Mouse (Mus musculus): ENCODE measurements around the gene Itprid2. TPM values are rescaled to one million over a fixed set of nuclear protein-coding genes. Genes with fewer than 3 reads are reported as not detected.
"Not testable (repeated sequence)": the region's sequence is repeated elsewhere in the genome, so short reads cannot be mapped to it uniquely, and the experiment has no call there.

Gene Itprid2
- polyA plus RNA-seq (2015; fragmentation: Nextera tagmentation; extraction: Ambion mirVana), result 19.7 and 20.7 TPM in 2 replicates

GRCm38 (mm10) chr2:79634528-79635400, at the start of gene Itprid2:
TSS of gene Itprid2 (plus strand) at chr2:79635352.
- no peaks in the 10 kb centered on the region for H3K36me3 ChIP-seq (ENCODE audit: control insufficient read depth, insufficient read depth, low read length)
- WGBS, result 3% methylated on average over 45 of the region's 46 CpGs
- peak; percentile 100 for ATAC-seq (ENCODE audit: insufficient read depth, low FRiP score)
- no peaks in the 10 kb centered on the region for H3K27me3 ChIP-seq (ENCODE audit: control insufficient read depth, insufficient read depth, low read length)
- peak within 1 kb of the TSS; percentile 97 for H3K4me3 ChIP-seq (replicated peaks; ENCODE audit: low read length)
- H3K27ac ChIP-seq (ENCODE audit: low read length), result peak within 1 kb of the TSS; percentile 91
- peaks cover 11% of the 10 kb centered on the region for H3K4me1 ChIP-seq (ENCODE audit: control insufficient read depth, insufficient read depth, low read length)
- H3K9ac ChIP-seq (ENCODE audit: low read length), result peak within 1 kb of the TSS; percentile 95
- H3K9me3 ChIP-seq (replicated peaks; ENCODE audit: control insufficient read depth, low read length), result no peaks in the 10 kb centered on the region
- peak within 1 kb of the TSS; percentile 64 for H3K4me2 ChIP-seq (ENCODE audit: low read depth, low read length)

GRCm38 (mm10) chr2:79596177-79596576, 39.0 kb upstream of the Itprid2 start:
- H3K36me3 ChIP-seq (ENCODE audit: control insufficient read depth, insufficient read depth, low read length), result no peaks in the 10 kb centered on the region
- H3K9ac ChIP-seq (ENCODE audit: low read length), result no peak overlapping the region
- peak; percentile 64; the same call in 1 of the 2 replicates for ATAC-seq (ENCODE audit: insufficient read depth, low FRiP score)
- H3K27me3 ChIP-seq (ENCODE audit: control insufficient read depth, insufficient read depth, low read length), result no peaks in the 10 kb centered on the region
- H3K4me2 ChIP-seq (ENCODE audit: low read depth, low read length), result no peak overlapping the region
- 49% methylated on average over 2 of the region's 2 CpGs for WGBS
- H3K4me1 ChIP-seq (ENCODE audit: control insufficient read depth, insufficient read depth, low read length), result peaks cover 6% of the 10 kb centered on the region; the same call in 1 of the 2 replicates
- H3K4me3 ChIP-seq (replicated peaks; ENCODE audit: low read length), result no peak overlapping the region
- no peaks in the 10 kb centered on the region for H3K9me3 ChIP-seq (replicated peaks; ENCODE audit: control insufficient read depth, low read length)
- H3K27ac ChIP-seq (ENCODE audit: low read length), result no peak overlapping the region

GRCm38 (mm10) chr2:79597090-79597489, 38.1 kb upstream of the Itprid2 start:
- Histone ChIP-seq H3K27ac (ENCODE audit: low read length) (peak overlapping the region; percentile 31; the same call in 1 of the 2 replicates), H3K4me2 (ENCODE audit: low read depth, low read length) (no peak overlapping the region), H3K27me3 (ENCODE audit: control insufficient read depth, insufficient read depth, low read length) (no peaks in the 10 kb centered on the region), H3K9ac (ENCODE audit: low read length) (no peak overlapping the region), H3K4me1 (ENCODE audit: control insufficient read depth, insufficient read depth, low read length) (peaks cover 10% of the 10 kb centered on the region; the same call in 1 of the 2 replicates), H3K4me3 (replicated peaks; ENCODE audit: low read length) (no peak overlapping the region), H3K9me3 (replicated peaks; ENCODE audit: control insufficient read depth, low read length) (no peaks in the 10 kb centered on the region), H3K36me3 (ENCODE audit: control insufficient read depth, insufficient read depth, low read length) (no peaks in the 10 kb centered on the region)
- ATAC-seq (ENCODE audit: insufficient read depth, low FRiP score), result no peak

- WGBS, result 46% methylated on average over 2 of the region's 2 CpGs
These were observed 34.0 kb upstream of the Itprid2 start for GRCm38 (mm10) chr2:79601109-79601508.

GRCm38 (mm10) chr2:79601691-79602116, 33.4 kb upstream of the Itprid2 start:
- no peaks in the 10 kb centered on the region for H3K36me3 ChIP-seq (ENCODE audit: control insufficient read depth, insufficient read depth, low read length)
- 33% methylated on average over 4 of the region's 4 CpGs for WGBS
- H3K4me3 ChIP-seq (replicated peaks; ENCODE audit: low read length), result no peak overlapping the region
- H3K9ac ChIP-seq (ENCODE audit: low read length), result no peak overlapping the region
- no peaks in the 10 kb centered on the region for H3K27me3 ChIP-seq (ENCODE audit: control insufficient read depth, insufficient read depth, low read length)
- H3K4me2 ChIP-seq (ENCODE audit: low read depth, low read length), result no peak overlapping the region
- ATAC-seq (ENCODE audit: insufficient read depth, low FRiP score), result no peak
- peaks cover 14% of the 10 kb centered on the region; the same call in 1 of the 2 replicates for H3K4me1 ChIP-seq (ENCODE audit: control insufficient read depth, insufficient read depth, low read length)
- H3K27ac ChIP-seq (ENCODE audit: low read length), result peak overlapping the region; percentile 8
- no peaks in the 10 kb centered on the region for H3K9me3 ChIP-seq (replicated peaks; ENCODE audit: control insufficient read depth, low read length)

More at GRCm38 (mm10) chr2:79601109-79601508, 34.0 kb upstream of the Itprid2 start:
- H3K27me3 ChIP-seq (ENCODE audit: control insufficient read depth, insufficient read depth, low read length); H3K4me3 ChIP-seq (replicated peaks; ENCODE audit: low read length); H3K36me3 ChIP-seq (ENCODE audit: control insufficient read depth, insufficient read depth, low read length); ATAC-seq (ENCODE audit: insufficient read depth, low FRiP score); H3K4me2 ChIP-seq (ENCODE audit: low read depth, low read length); H3K9me3 ChIP-seq (replicated peaks; ENCODE audit: control insufficient read depth, low read length); H3K9ac ChIP-seq (ENCODE audit: low read length): not testable (repeated sequence)
- Histone ChIP-seq H3K27ac (ENCODE audit: low read length) (0 out of 2 replicates have a peak overlapping the region, but pooled peaks have one; percentile 8), H3K4me1 (ENCODE audit: control insufficient read depth, insufficient read depth, low read length) (peaks cover 15% of the 10 kb centered on the region; the same call in 1 of the 2 replicates)

GRCm38 (mm10) chr2:79602306-79602705, 32.8 kb upstream of the Itprid2 start:
- H3K27ac ChIP-seq (ENCODE audit: low read length), result peak overlapping the region; percentile 8; the same call in 1 of the 2 replicates
- no peak overlapping the region for H3K4me3 ChIP-seq (replicated peaks; ENCODE audit: low read length)
- 83% methylated on average over 6 of the region's 6 CpGs for WGBS
- no peaks in the 10 kb centered on the region for H3K27me3 ChIP-seq (ENCODE audit: control insufficient read depth, insufficient read depth, low read length)
- H3K4me2 ChIP-seq (ENCODE audit: low read depth, low read length), result no peak overlapping the region
- no peak for ATAC-seq (ENCODE audit: insufficient read depth, low FRiP score)
- H3K4me1 ChIP-seq (ENCODE audit: control insufficient read depth, insufficient read depth, low read length), result peaks cover 9% of the 10 kb centered on the region; the same call in 1 of the 2 replicates
- no peaks in the 10 kb centered on the region for H3K9me3 ChIP-seq (replicated peaks; ENCODE audit: control insufficient read depth, low read length)
- H3K9ac ChIP-seq (ENCODE audit: low read length), result no peak overlapping the region
- no peaks in the 10 kb centered on the region for H3K36me3 ChIP-seq (ENCODE audit: control insufficient read depth, insufficient read depth, low read length)

- no peaks in the 10 kb centered on the region for H3K27me3 ChIP-seq (ENCODE audit: control insufficient read depth, insufficient read depth, low read length)
- no peak overlapping the region for H3K4me3 ChIP-seq (replicated peaks; ENCODE audit: low read length)
- no peaks in the 10 kb centered on the region for H3K36me3 ChIP-seq (ENCODE audit: control insufficient read depth, insufficient read depth, low read length)
- WGBS, result 80% methylated on average over 4 of the region's 4 CpGs
- H3K9me3 ChIP-seq (replicated peaks; ENCODE audit: control insufficient read depth, low read length), result no peaks in the 10 kb centered on the region
- H3K4me1 ChIP-seq (ENCODE audit: control insufficient read depth, insufficient read depth, low read length), result peaks cover 9% of the 10 kb centered on the region; the same call in 1 of the 2 replicates
- H3K27ac ChIP-seq (ENCODE audit: low read length), result no peak overlapping the region
- no peak overlapping the region for H3K9ac ChIP-seq (ENCODE audit: low read length)
- no peak for ATAC-seq (ENCODE audit: insufficient read depth, low FRiP score)
- no peak overlapping the region for H3K4me2 ChIP-seq (ENCODE audit: low read depth, low read length)
These were observed 31.8 kb upstream of the Itprid2 start for GRCm38 (mm10) chr2:79603363-79603762.

- no peak for ATAC-seq (ENCODE audit: insufficient read depth, low FRiP score)
- Histone ChIP-seq H3K36me3 (ENCODE audit: control insufficient read depth, insufficient read depth, low read length) (no peaks in the 10 kb centered on the region), H3K9ac (ENCODE audit: low read length) (no peak overlapping the region), H3K9me3 (replicated peaks; ENCODE audit: control insufficient read depth, low read length) (no peaks in the 10 kb centered on the region), H3K4me3 (replicated peaks; ENCODE audit: low read length) (no peak overlapping the region), H3K27me3 (ENCODE audit: control insufficient read depth, insufficient read depth, low read length) (no peaks in the 10 kb centered on the region), H3K4me1 (ENCODE audit: control insufficient read depth, insufficient read depth, low read length) (peaks cover 9% of the 10 kb centered on the region; the same call in 1 of the 2 replicates), H3K27ac (ENCODE audit: low read length) (no peak overlapping the region), H3K4me2 (ENCODE audit: low read depth, low read length) (no peak overlapping the region)
- 68% methylated on average over 2 of the region's 2 CpGs for WGBS
These were observed 29.1 kb upstream of the Itprid2 start for GRCm38 (mm10) chr2:79606033-79606432.

- Histone ChIP-seq H3K9me3 (replicated peaks; ENCODE audit: control insufficient read depth, low read length) (no peaks in the 10 kb centered on the region), H3K36me3 (ENCODE audit: control insufficient read depth, insufficient read depth, low read length) (no peaks in the 10 kb centered on the region), H3K27ac (ENCODE audit: low read length) (peak overlapping the region; percentile 4), H3K4me1 (ENCODE audit: control insufficient read depth, insufficient read depth, low read length) (0 out of 2 replicates have a peak, but pooled peaks cover 4% of the 10 kb centered on the region), H3K4me3 (replicated peaks; ENCODE audit: low read length) (no peak overlapping the region), H3K27me3 (ENCODE audit: control insufficient read depth, insufficient read depth, low read length) (no peaks in the 10 kb centered on the region), H3K9ac (ENCODE audit: low read length) (no peak overlapping the region), H3K4me2 (ENCODE audit: low read depth, low read length) (no peak overlapping the region)
- ATAC-seq (ENCODE audit: insufficient read depth, low FRiP score), result no peak
- WGBS, result 69% methylated on average over 2 of the region's 2 CpGs
These were observed 28.0 kb upstream of the Itprid2 start for GRCm38 (mm10) chr2:79607181-79607580.
